Mouse (Mus musculus) liver, adult 2 months (tissue): Measurements from ENCODE around the gene Med24. TPM values are rescaled to one million over a fixed set of nuclear protein-coding genes. Genes with fewer than 3 reads are reported as not detected.
A peak's percentile ranks its signal among the peaks of the same experiment; 100 is the strongest.

Source experiments
- DNase-seq: peaks from one replicate; pipeline ENCODE4 v3.0.0-alpha.2; 2011; ENCODE audit warnings: low read depth, low spot score; ENCODE audit errors: extremely low read depth
- H3K27ac ChIP-seq: fragments of 200-500 bp; replicated peaks from 2 replicates; pipeline ENCODE4 v1.5.1; 2012; ENCODE audit warnings: low read depth, mild to moderate bottlenecking, control low read depth, inconsistent platforms, low read length; ENCODE audit not compliant: insufficient read depth
- H3K27me3 ChIP-seq: fragments of 200-500 bp; 2 replicates; pipeline ENCODE4 v1.6.1; 2012; ENCODE audit warnings: mild to moderate bottlenecking, moderate library complexity, low read length, inconsistent platforms; ENCODE audit not compliant: control insufficient read depth, insufficient read depth
- H3K36me3 ChIP-seq: fragments of 200-500 bp; 2 replicates; pipeline ENCODE4 v1.6.1; 2012; ENCODE audit warnings: low read length, inconsistent platforms; ENCODE audit not compliant: control insufficient read depth, insufficient read depth
- H3K4me1 ChIP-seq: fragments of 200-500 bp; 2 replicates; pipeline ENCODE4 v1.6.1; 2011; ENCODE audit warnings: low read length; ENCODE audit not compliant: control insufficient read depth, insufficient read depth
- H3K4me3 ChIP-seq: fragments of 200-500 bp; 2 replicates; pipeline ENCODE4 v1.5.1; 2011; ENCODE audit warnings: low read depth, mild to moderate bottlenecking, control low read depth, low read length, moderate library complexity; ENCODE audit not compliant: insufficient read depth
- H3K79me2 ChIP-seq: fragments of 200-500 bp; 2 replicates; pipeline ENCODE4 v1.6.1; 2012; ENCODE audit warnings: inconsistent platforms, mild to moderate bottlenecking, low read length, moderate library complexity; ENCODE audit not compliant: control insufficient read depth, insufficient read depth
- H3K9ac ChIP-seq: fragments of 200-500 bp; 2 replicates; pipeline ENCODE4 v1.6.1; 2012; ENCODE audit warnings: low read depth, mild to moderate bottlenecking, control low read depth, inconsistent platforms, low read length
- CTCF ChIP-seq: fragments of 200-500 bp; IDR thresholded peaks from 2 replicates; pipeline ENCODE4 v1.5.1; 2011; ENCODE audit warnings: low read depth, low read length, control low read depth
- POLR2A ChIP-seq: fragments of 200-500 bp; IDR thresholded peaks from 2 replicates; pipeline ENCODE4 v1.6.1; 2011; ENCODE audit warnings: low read length, control low read depth; ENCODE audit not compliant: insufficient read depth; ENCODE audit errors: extremely low read depth
- WGBS: fragments of 180-500 bp; shearing (Covaris S2); methylation state at CpG from one replicate; pipeline ENCODE4 v1.1.7; 2018; 5-methylcytosine and 5-hydroxymethylcytosine counted together
- polyA plus RNA-seq: library from polyadenylated mRNA; depleted of rRNA; stranded (reverse); fragments of >200 nt; gene quantifications from 2 replicates; pipeline ENCODE4 v1.2.3, GENCODE M21; 2012
- total RNA-seq: library from RNA; depleted of rRNA; stranded (reverse); fragments of >200 nt; gene quantifications from 2 replicates; pipeline ENCODE4 v1.2.3, GENCODE M21; 2014

Med24 gene
- total and polyA plus RNA-seq, 2 experiments: 3.9 to 23.2 TPM

GRCm38 (mm10) chr11:98774582-98775347 lies 45.5 kb upstream of the Med24 start, which contains the start of gene Nr1d1:
TSS of gene Nr1d1 (minus strand) at chr11:98775333.
- peaks cover 28% of the 10 kb centered on the region for H3K4me1 ChIP-seq
- peak within 1 kb of the TSS; percentile 85 for H3K9ac ChIP-seq
- peaks cover 31% of the 10 kb centered on the region for H3K36me3 ChIP-seq
- no peaks in the 10 kb centered on the region for H3K27me3 ChIP-seq
- TF ChIP-seq CTCF (no peak), POLR2A (peak; percentile 88)
- H3K4me3 ChIP-seq: peak within 1 kb of the TSS; percentile 83
- under 1% methylated on average over 22 of the region's 22 CpGs for WGBS
- peak within 1 kb of the TSS; percentile 96 for H3K27ac ChIP-seq
- DNase-seq: no peak
- 0 out of 2 replicates have a peak, but pooled peaks cover 3% of the 10 kb centered on the region for H3K79me2 ChIP-seq

GRCm38 (mm10) chr11:98773635-98774295 lies 44.5 kb upstream of the Med24 start:
- under 1% methylated on average over 37 of the region's 37 CpGs for WGBS
- Histone ChIP-seq H3K4me1 (peaks cover 28% of the 10 kb centered on the region), H3K79me2 (0 out of 2 replicates have a peak, but pooled peaks cover 3% of the 10 kb centered on the region), H3K36me3 (peaks cover 41% of the 10 kb centered on the region), H3K27ac (peak overlapping the region; percentile 96), H3K27me3 (no peaks in the 10 kb centered on the region), H3K4me3 (peak overlapping the region; percentile 83), H3K9ac (peak overlapping the region; percentile 85)
- DNase-seq: peak; percentile 97
- TF ChIP-seq CTCF: 0 out of 2 replicates have a peak, but pooled peaks have one; percentile 9
- TF ChIP-seq POLR2A: peak; percentile 91

- H3K36me3 ChIP-seq: peaks cover 49% of the 10 kb centered on the region
- peak overlapping the region; percentile 44 for H3K4me3 ChIP-seq
- WGBS: 5% methylated on average over 8 of the region's 8 CpGs
- 0 out of 2 replicates have a peak, but pooled peaks cover 3% of the 10 kb centered on the region for H3K79me2 ChIP-seq
- no peaks in the 10 kb centered on the region for H3K27me3 ChIP-seq
- peak; percentile 91 for DNase-seq
- H3K27ac ChIP-seq: peak overlapping the region; percentile 45
- peak overlapping the region; percentile 39 for H3K9ac ChIP-seq
- TF ChIP-seq CTCF (no peak), POLR2A (no peak)
- H3K4me1 ChIP-seq: peaks cover 26% of the 10 kb centered on the region
Measured at GRCm38 (mm10) chr11:98772667-98773171, 43.5 kb upstream of the Med24 start.

- WGBS: 78% methylated on average over 11 of the region's 11 CpGs
- DNase-seq: no peak
- H3K79me2 ChIP-seq: 0 out of 2 replicates have a peak, but pooled peaks cover 3% of the 10 kb centered on the region
- peak overlapping the region; percentile 39 for H3K9ac ChIP-seq
- H3K4me3 ChIP-seq: peak overlapping the region; percentile 44
- peaks cover 22% of the 10 kb centered on the region for H3K4me1 ChIP-seq
- no peak for TF ChIP-seq POLR2A
- no peaks in the 10 kb centered on the region for H3K27me3 ChIP-seq
- peaks cover 49% of the 10 kb centered on the region for H3K36me3 ChIP-seq
- peak overlapping the region; percentile 45 for H3K27ac ChIP-seq
Measured at GRCm38 (mm10) chr11:98771844-98772525, 42.8 kb upstream of the Med24 start.

- no peak for DNase-seq
- Histone ChIP-seq H3K36me3 (peaks cover 49% of the 10 kb centered on the region), H3K27ac (no peak overlapping the region)
Measured at GRCm38 (mm10) chr11:98771131-98771530, 41.9 kb upstream of the Med24 start.

More at GRCm38 (mm10) chr11:98771131-98771530, 41.9 kb upstream of the Med24 start:
- 95% methylated on average over 18 of the region's 18 CpGs for WGBS
- H3K27me3 ChIP-seq: no peaks in the 10 kb centered on the region
- H3K9ac ChIP-seq: no peak overlapping the region
- no peak for TF ChIP-seq CTCF
- no peak for TF ChIP-seq POLR2A
- H3K4me1 ChIP-seq: peaks cover 15% of the 10 kb centered on the region
- 0 out of 2 replicates have a peak, but pooled peaks cover 3% of the 10 kb centered on the region for H3K79me2 ChIP-seq
- no peak overlapping the region for H3K4me3 ChIP-seq
